Mouse (Mus musculus) fat pad, adult 2 months (tissue): ENCODE measurements at regions not wholly inside any gene's neighbourhood (a gene's known extent, or its start where the extent isn't known, plus 50 kb on each side); places are given as distances from the start of the nearest gene placed in this dataset.

Experiments
- DNase-seq: peaks from one replicate; pipeline ENCODE4 v3.0.0-alpha.2; 2011; ENCODE audit warnings: low read depth, low spot score; ENCODE audit errors: extremely low read depth

GRCm38 (mm10) chr13:112000293-112000665, 191.5 kb upstream of the Map3k1 start:
- no peak for DNase-seq

- DNase-seq = no peak
These were observed 191.9 kb upstream of the Map3k1 start for GRCm38 (mm10) chr13:112000696-112001095.

GRCm38 (mm10) chr13:112001155-112002025, 192.6 kb upstream of the Map3k1 start:
- no peak for DNase-seq

DNA sequence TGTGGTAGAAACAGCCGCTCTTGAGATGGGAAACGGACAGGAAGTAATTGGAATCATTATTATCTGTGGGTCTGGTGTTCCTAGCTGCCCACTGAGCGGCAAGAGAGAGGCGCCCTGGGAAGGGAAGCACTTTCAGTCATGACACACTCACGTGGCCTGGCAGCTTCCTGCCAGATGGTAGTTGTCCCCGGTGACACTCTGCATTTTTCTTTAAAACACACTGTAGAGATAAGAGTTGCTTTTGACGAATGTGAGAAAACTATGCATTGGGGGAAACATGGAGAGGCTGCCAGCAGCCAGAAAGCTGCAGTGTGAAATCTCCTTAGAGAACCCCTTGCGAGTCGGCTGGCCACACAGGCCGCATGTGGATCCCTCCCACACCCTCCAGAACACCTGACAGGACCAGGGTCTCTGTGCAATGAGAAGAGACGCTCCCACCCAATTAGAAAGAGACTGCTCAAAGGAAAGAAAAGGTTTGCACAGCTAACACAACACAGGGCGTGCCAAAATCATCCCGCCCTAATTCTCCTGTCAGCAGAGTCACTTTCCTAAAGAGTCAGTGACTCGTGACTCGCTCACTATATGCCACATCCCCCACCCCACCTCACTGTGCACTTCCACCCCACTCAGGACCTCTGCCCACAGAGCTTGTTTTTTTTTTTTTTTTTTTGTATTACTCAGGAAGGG, 194.0 kb upstream of the Map3k1 start:
- no peak for DNase-seq

DNA sequence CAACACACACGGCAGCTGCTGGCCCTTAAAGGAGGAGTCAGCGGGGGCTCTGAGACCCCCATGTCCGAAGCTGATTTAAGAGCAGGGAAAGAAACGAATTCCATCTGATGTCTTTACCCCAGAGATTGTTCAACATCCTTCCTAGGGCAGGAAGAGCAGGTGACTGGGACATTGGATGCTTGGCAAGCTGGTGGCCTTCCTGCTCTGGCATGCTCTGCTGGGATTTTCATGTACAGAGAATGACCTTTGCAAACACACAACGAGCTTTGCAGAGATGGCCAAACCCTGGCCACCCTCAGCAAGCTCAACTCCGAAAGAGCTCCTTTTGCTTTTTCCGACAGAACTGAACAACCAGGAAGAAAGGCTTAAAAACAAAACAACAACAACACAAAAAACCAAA, 194.7 kb upstream of the Map3k1 start:
- no peak for DNase-seq

- no peak for DNase-seq
These were observed 195.3 kb upstream of the Map3k1 start for GRCm38 (mm10) chr13:112004126-112004525.

GRCm38 (mm10) chr13:112005421-112005820, 196.6 kb upstream of the Map3k1 start:
- no peak for DNase-seq

- DNase-seq = no peak
These were observed 200.0 kb upstream of the Map3k1 start for GRCm38 (mm10) chr13:112008806-112009205.

DNA sequence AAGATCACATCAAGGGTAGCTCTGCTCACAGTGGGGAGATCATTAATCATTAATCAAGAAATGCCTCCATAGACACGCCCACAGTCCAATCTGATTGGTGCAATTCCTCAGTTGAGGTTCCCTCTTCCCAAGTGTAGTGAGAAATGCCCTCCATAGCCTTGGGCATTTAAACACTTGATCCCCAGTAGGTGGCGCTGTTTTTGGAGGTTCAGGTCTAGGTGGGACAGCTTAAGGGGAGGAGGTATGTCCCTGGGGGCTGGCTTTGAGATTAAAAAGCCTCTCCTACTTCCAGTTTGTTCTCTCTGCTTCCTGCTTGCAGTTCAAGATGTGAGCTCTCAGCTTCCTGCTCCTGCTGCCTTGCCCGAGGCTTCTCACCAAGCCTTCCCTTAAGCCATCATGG, 200.5 kb upstream of the Map3k1 start:
- DNase-seq = no peak

- no peak for DNase-seq
These were observed 201.7 kb upstream of the Map3k1 start for GRCm38 (mm10) chr13:112010464-112010863.

DNA sequence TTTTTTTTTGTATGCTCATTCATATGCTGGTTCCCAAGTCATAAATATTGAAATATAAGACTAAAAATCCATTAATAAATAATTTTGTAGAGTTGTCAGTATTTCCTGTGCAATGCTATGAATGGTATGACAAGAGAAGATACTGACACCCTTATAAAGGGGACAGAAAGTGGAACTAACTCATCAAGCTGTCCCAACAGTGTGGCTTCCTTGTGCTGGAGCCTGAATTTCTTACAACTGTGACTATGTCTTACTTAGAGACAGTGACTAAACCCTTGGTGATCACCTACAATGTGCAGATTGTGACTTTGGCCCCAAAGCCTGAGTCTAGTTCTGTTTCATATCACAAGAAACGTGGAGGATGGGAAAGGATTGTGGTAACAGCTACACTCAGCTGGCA, 203.8 kb upstream of the Map3k1 start:
- no peak for DNase-seq

- no peak for DNase-seq
These were observed 206.3 kb upstream of the Map3k1 start for GRCm38 (mm10) chr13:112015083-112015482.

DNA sequence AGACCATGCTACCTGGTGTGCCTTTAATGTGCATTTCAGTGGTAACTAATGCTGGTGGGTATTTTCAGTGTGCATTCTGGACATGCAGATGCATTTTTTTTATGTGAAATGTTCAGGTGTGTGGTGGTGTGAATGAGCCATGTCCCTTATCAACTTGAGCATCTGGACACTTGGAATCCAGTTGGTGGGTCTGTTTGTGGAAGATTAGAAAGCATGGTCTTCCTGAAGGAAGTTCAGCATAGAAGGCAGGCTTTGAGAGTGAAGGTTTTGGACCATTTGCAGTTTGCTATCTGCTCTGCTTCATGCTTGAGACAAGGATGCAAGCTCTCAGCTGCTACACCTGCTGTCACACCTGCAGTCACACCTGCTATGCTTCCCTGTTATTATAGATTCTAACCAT, 207.5 kb upstream of the Map3k1 start:
- no peak for DNase-seq

GRCm38 (mm10) chr13:112018497-112019281, 209.9 kb upstream of the Map3k1 start:
- no peak for DNase-seq

DNA sequence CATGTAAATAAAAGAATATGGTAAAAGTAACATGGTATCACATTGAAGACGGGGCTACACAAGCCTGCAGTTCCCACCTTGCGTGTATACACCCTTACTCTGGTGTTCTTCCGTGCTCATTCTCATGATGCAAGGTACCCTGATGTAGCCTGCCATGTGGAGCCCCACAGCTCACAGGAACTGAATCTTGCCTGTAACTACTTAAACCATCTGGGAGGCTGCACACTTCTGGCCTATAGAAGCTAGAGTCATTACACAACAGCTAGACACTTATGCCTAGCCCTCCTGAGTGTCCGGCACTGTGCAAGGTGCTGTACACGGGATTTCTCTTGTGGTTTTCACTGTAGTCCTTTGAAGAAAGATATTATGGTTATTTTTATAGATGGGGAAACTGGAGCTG, 210.8 kb upstream of the Map3k1 start:
- no peak for DNase-seq

GRCm38 (mm10) chr13:112023171-112023570, 214.4 kb upstream of the Map3k1 start:
- DNase-seq = no peak

DNA sequence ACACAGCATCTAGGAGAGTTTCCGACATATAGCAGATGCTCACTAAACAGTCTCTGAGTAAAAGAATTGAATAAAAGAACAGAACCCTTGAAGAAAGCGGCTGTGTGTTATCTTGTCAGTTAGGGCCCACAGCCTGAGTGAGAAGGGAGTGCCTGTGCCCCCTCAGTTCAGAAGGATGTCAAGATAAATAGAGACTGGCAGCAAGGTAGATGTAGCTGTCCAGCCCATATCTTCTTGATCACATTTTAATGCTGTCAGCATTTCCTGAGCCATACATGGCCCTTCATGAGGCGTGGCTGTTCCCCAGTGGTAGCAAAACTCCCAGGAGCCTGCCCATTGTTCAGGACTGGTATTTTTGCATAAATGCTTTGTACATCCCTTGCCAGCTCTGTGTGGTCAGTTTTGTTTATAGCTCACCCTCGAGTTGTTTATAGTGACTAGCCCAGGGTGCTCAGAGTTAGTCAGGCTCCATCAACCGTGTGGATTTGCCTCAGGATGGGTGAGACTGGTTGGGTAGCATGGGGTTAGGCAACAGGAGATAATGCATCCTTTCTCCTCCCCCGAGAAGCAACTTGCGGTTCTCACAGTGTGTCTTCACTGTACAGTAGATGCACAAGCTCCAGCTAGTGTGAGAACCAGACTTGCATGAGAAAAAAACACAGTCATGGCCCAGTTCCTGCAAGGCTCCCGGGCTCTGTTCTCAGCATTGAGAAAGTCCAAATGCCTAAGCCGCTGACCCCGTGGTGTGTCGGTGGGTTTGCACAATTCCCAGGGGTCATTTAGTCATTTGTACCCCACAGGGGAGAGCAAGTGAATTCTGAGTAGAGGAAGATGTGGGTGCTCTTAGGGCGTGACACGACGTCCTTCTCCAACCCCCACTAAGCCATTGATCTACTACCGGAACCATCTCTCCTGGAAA, 216.1 kb upstream of the Map3k1 start:
- DNase-seq = no peak

DNA sequence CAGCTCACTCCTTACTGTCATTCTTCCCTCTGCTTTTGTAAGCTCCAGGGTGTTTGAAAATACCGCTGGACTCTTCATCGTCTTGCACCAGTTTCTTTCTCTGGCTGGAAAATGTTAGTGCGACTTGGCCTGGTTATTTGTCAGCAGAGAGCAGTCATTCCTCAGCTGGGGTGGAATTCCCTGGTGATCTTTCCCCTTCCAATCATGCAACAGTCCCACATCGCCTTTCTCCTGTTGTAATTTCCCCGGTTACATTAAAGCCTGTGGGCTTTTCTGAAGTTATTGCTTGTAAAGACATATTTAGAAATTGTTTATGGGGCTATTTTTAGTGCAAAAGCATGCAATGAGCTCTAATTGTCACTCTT, 216.8 kb upstream of the Map3k1 start:
- no peak for DNase-seq

DNA sequence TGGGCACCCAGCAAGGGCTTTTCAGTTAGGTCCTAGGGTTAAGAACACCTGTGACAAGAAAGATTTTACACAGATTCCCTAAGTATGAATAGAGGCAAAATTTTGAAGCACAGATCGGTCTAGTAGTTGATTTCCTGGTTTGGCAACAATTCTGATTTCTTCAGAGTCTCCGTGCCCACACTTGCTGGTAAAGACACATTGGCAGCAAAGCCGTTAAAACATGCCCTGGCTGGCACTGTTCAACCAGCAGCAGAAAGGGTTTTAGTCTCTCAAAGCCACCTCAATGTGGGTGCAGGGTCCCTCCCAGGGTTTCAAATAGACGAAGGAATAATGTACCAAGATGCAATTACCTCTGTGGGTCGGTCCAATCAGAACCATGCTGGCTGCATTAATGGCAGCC, 218.9 kb upstream of the Map3k1 start:
- no peak for DNase-seq

DNA sequence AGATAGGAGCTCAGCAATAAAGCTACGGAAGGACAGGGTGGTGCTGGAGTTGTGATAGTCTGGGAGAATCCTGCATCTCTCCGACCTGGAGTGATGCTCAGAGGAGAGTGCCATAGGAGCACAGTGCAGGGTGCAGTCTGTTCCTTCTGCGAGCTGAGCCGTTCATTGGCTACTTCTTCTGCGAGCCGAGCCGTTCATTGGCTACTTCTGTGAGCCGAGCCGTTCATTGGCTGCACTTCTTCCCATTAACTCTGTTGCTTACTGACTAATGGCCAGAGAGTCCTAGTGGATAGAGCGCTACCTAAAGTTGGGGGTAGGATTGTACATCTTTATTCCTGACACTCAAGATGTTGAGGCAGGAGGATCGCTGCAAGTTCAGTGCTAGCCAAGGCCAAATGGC, 222.3 kb upstream of the Map3k1 start:
- DNase-seq = no peak
